Mouse (Mus musculus) heart, postnatal 0 days (tissue): ENCODE measurements around the gene Pdk1. TPM values are rescaled to one million over a fixed set of nuclear protein-coding genes. Genes with fewer than 3 reads are reported as not detected.
A peak's percentile ranks its signal among the peaks of the same experiment; 100 is the strongest.

Experiments
- ATAC-seq: fragments of 200-750 bp; cut with Nextera tagmentation; 2 replicates; pipeline ENCODE4 v1.8.0; 2017; ENCODE audit warnings: low read depth, moderate number of reproducible peaks, moderate library complexity; ENCODE audit not compliant: insufficient read depth
- DNase-seq: peaks from one replicate; pipeline ENCODE4 v3.0.0-alpha.2; 2016; ENCODE audit warnings: low spot score
- H3K27ac ChIP-seq: fragments of 300-500 bp; sonication (generic); 2 replicates; pipeline ENCODE4 v1.5.1; 2014; ENCODE audit warnings: low read depth, mild to moderate bottlenecking
- H3K27me3 ChIP-seq: fragments of 300-500 bp; sonication (generic); 2 replicates; pipeline ENCODE4 v1.6.1; 2014; ENCODE audit warnings: low read length, mixed read lengths; ENCODE audit not compliant: control insufficient read depth, insufficient read depth
- H3K36me3 ChIP-seq: fragments of 300-500 bp; sonication (generic); replicated peaks from 2 replicates; pipeline ENCODE4 v1.6.1; 2014; ENCODE audit warnings: low read length, mixed read lengths; ENCODE audit not compliant: control insufficient read depth, insufficient read depth
- H3K4me1 ChIP-seq: fragments of 300-500 bp; sonication (generic); 2 replicates; pipeline ENCODE4 v1.6.1; 2014; ENCODE audit warnings: antibody characterized with exemption; ENCODE audit not compliant: control insufficient read depth, insufficient read depth
- H3K4me2 ChIP-seq: fragments of 300-500 bp; sonication (generic); 2 replicates; pipeline ENCODE4 v1.6.1; 2014; ENCODE audit warnings: low read depth, mild to moderate bottlenecking, low read length, moderate library complexity
- H3K4me3 ChIP-seq: fragments of 300-500 bp; sonication (generic); 2 replicates; pipeline ENCODE4 v1.5.1; 2014; ENCODE audit warnings: low read depth, low read length
- H3K9ac ChIP-seq: fragments of 300-500 bp; sonication (generic); replicated peaks from 2 replicates; pipeline ENCODE4 v1.6.1; 2014; ENCODE audit warnings: low read depth, low read length, mixed read lengths
- H3K9me3 ChIP-seq: fragments of 300-500 bp; sonication (generic); replicated peaks from 2 replicates; pipeline ENCODE4 v1.6.1; 2016; ENCODE audit warnings: low read length; ENCODE audit not compliant: control insufficient read depth
- CTCF ChIP-seq: IDR thresholded peaks from 2 replicates; pipeline ENCODE4 v1.5.1; 2016; ENCODE audit warnings: antibody characterized with exemption, control low read depth, low read depth
- EP300 ChIP-seq: IDR thresholded peaks from 2 replicates; pipeline ENCODE4 v1.6.1; 2016; ENCODE audit warnings: antibody characterized with exemption, low read depth
- WGBS: fragments of 180-500 bp; shearing (Covaris S2); extraction: QIAGEN DNeasy Blood & Tissue Kit; methylation state at CpG from one replicate; pipeline ENCODE4 v1.1.7; 2014; 5-methylcytosine and 5-hydroxymethylcytosine counted together
- polyA plus RNA-seq: library from polyadenylated mRNA; unstranded; fragments of >200 nt; fragmentation: Nextera tagmentation; extraction: Ambion mirVana; gene quantifications from 2 replicates; pipeline ENCODE4 v1.2.1, GENCODE M21; 2015
- total RNA-seq: library from RNA; depleted of rRNA; stranded (reverse); fragments of >200 nt; gene quantifications from 2 replicates; pipeline ENCODE4 v1.2.3, GENCODE M21; 2014; ENCODE audit warnings: low replicate concordance

The Pdk1 gene
- total and polyA plus RNA-seq, 2 experiments from 2014 or later, result 65.0 to 181 TPM

DNA sequence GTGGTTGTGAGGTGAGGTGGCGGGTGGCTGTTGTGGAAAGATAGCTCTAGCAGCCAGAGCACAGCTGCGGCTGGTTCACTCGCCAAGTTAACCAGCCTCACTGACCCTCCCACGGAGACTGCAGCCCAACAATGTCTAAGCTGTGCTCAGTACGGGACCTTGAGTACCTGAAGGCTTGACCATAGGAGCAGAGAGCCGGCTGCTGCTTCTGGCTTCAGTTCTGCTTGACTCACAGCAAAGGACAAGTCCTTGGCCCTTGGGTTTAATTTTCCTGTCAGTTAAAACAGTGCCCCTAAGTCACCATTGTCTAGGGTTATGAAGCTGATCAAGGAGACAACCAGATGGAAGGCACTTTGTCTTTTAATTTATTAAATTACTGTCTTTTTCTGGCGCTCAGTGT lies 38.7 kb upstream of the Pdk1 start:
- no peak for DNase-seq
- H3K27ac ChIP-seq, result no peak overlapping the region
- H3K4me1 ChIP-seq, result no peaks in the 10 kb centered on the region
- no peak for TF ChIP-seq EP300
- H3K9ac ChIP-seq, result no peak overlapping the region
- no peaks in the 10 kb centered on the region for H3K9me3 ChIP-seq
- H3K4me2 ChIP-seq, result no peak overlapping the region
- ATAC-seq, result no peak
- 69% methylated on average over 7 of the region's 7 CpGs for WGBS
- H3K27me3 ChIP-seq, result no peaks in the 10 kb centered on the region
- peaks cover 10% of the 10 kb centered on the region for H3K36me3 ChIP-seq
- H3K4me3 ChIP-seq, result no peak overlapping the region

DNA sequence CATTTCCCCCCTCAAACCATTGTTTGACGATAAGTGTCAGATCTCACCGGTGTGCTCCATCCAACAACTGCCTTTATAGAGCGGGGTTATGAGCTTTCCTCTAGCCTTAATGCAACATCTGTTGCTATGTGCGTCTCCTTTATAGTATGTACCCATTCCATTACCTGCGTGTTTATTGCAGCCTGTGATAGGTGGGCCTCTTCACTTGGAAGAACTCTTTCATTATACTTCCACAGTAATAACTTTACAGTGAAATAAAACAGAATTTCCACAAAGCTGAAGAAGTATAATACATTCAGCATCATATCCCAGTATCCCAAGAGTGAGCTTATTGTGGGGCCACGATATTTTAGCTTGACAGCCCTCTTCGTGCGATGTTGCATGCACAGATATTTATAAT lies 37.5 kb upstream of the Pdk1 start:
- WGBS, result 90% methylated on average over 8 of the region's 8 CpGs
- no peak overlapping the region for H3K4me3 ChIP-seq
- no peak overlapping the region for H3K9ac ChIP-seq
- ATAC-seq (no peak), DNase-seq (no peak)
- H3K27me3 ChIP-seq, result no peaks in the 10 kb centered on the region
- TF ChIP-seq CTCF (no peak), EP300 (no peak)
- H3K4me2 ChIP-seq, result no peak overlapping the region
- peaks cover 8% of the 10 kb centered on the region for H3K36me3 ChIP-seq
- no peaks in the 10 kb centered on the region for H3K9me3 ChIP-seq
- H3K27ac ChIP-seq, result no peak overlapping the region
- H3K4me1 ChIP-seq, result no peaks in the 10 kb centered on the region

- TF ChIP-seq EP300 (no peak), CTCF (no peak)
- no peaks in the 10 kb centered on the region for H3K9me3 ChIP-seq
- WGBS, result 60% methylated on average over 4 of the region's 4 CpGs
These were observed 36.8 kb upstream of the Pdk1 start for GRCm38 (mm10) chr2:71836232-71836631.

GRCm38 (mm10) chr2:71837261-71837660 lies 35.8 kb upstream of the Pdk1 start:
- no peak for ATAC-seq
- Histone ChIP-seq H3K4me2 (no peak overlapping the region), H3K4me3 (no peak overlapping the region), H3K9me3 (no peaks in the 10 kb centered on the region), H3K36me3 (peaks cover 17% of the 10 kb centered on the region), H3K27ac (no peak overlapping the region), H3K9ac (no peak overlapping the region), H3K4me1 (no peaks in the 10 kb centered on the region), H3K27me3 (no peaks in the 10 kb centered on the region)
- no peak for DNase-seq
- TF ChIP-seq EP300 (no peak), CTCF (no peak)
- WGBS, result 53% methylated on average over 4 of the region's 4 CpGs

More at GRCm38 (mm10) chr2:71836232-71836631, 36.8 kb upstream of the Pdk1 start:
- Histone ChIP-seq H3K4me2 (no peak overlapping the region), H3K4me1 (no peaks in the 10 kb centered on the region), H3K36me3 (peaks cover 15% of the 10 kb centered on the region), H3K9ac (no peak overlapping the region), H3K4me3 (no peak overlapping the region), H3K27me3 (no peaks in the 10 kb centered on the region), H3K27ac (no peak overlapping the region)
- ATAC-seq (peak; percentile 58; the same call in 1 of the 2 replicates), DNase-seq (no peak)

DNA sequence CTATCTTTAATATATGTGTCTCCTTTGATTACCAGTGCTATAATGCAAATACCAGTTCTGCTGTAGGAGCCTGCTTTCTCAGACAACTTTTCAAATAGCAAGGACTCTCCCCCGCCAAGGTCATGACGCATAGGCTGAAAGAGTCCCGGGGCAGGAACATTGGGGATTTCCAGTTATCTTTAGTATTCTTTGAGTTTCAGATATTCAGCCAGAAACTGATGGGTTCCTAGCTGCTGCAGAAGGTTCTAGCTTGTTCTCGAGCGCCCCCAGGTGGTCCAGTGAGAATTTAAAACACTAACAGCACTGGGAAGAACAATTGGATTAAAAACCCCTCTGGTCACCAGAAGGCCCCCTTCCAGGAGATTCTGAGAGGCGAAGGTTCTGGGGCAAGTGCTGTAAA lies 35.2 kb upstream of the Pdk1 start:
- H3K4me2 ChIP-seq, result no peak overlapping the region
- no peak overlapping the region for H3K4me3 ChIP-seq
- no peak overlapping the region for H3K27ac ChIP-seq
- H3K27me3 ChIP-seq, result no peaks in the 10 kb centered on the region
- H3K4me1 ChIP-seq, result no peaks in the 10 kb centered on the region
- peaks cover 22% of the 10 kb centered on the region for H3K36me3 ChIP-seq
- DNase-seq, result peak; percentile 65
- 26% methylated on average over 6 of the region's 6 CpGs for WGBS
- no peaks in the 10 kb centered on the region for H3K9me3 ChIP-seq
- TF ChIP-seq CTCF, result peak; percentile 63
- no peak for TF ChIP-seq EP300
- no peak overlapping the region for H3K9ac ChIP-seq
- ATAC-seq, result no peak

DNA sequence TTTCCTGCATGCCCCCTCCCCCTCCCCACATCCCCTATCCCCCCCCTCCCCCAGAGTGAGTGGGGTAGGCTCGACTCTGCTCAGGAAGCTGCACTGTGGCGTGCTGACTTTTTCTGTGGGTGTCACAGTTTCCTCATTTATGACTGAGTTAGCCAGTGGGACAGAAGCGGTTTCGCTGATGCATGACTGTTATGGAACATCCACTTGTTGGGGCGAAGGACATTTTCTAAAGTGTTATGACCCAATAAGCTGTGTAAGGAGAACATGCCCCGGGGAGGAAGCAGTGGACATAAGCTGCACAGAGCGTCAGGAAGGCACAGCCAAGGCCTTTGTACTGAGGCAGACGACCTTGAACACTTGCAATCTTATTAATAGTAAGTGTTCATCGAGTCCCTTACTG lies 29.7 kb upstream of the Pdk1 start:
- TF ChIP-seq EP300, result no peak
- TF ChIP-seq CTCF, result no peak
- H3K27ac ChIP-seq, result no peak overlapping the region
- WGBS, result 59% methylated on average over 9 of the region's 9 CpGs
- no peaks in the 10 kb centered on the region for H3K4me1 ChIP-seq
- no peak overlapping the region for H3K9ac ChIP-seq
- no peaks in the 10 kb centered on the region for H3K27me3 ChIP-seq
- DNase-seq (no peak), ATAC-seq (0 out of 2 replicates have a peak, but pooled peaks have one; percentile 11)
- H3K9me3 ChIP-seq, result no peaks in the 10 kb centered on the region
- peaks cover 48% of the 10 kb centered on the region for H3K36me3 ChIP-seq
- H3K4me3 ChIP-seq, result no peak overlapping the region
- H3K4me2 ChIP-seq, result no peak overlapping the region
